Mouse (Mus musculus): ENCODE measurements around the gene Ubr2. TPM values are rescaled to one million over a fixed set of nuclear protein-coding genes. Genes with fewer than 3 reads are reported as not detected.

The Ubr2 gene
- total and polyA plus RNA-seq, 3 experiments = 41.4 to 87.4 (median 57.6) TPM

GRCm38 (mm10) chr17:46926941-46927340 is 83.4 kb downstream of the Ubr2 start:
- no peak for DNase-seq

GRCm38 (mm10) chr17:46926192-46926591 is 84.2 kb downstream of the Ubr2 start:
- DNase-seq = no peak

GRCm38 (mm10) chr17:46920855-46921254 is 89.5 kb downstream of the Ubr2 start:
- DNase-seq = no peak

- DNase-seq = no peak
These were observed 91.4 kb downstream of the Ubr2 start for GRCm38 (mm10) chr17:46918951-46919350.

- no peak for DNase-seq
These were observed 95.2 kb downstream of the Ubr2 start for GRCm38 (mm10) chr17:46915129-46915528.

GRCm38 (mm10) chr17:46912331-46912730 is 98.0 kb downstream of the Ubr2 start:
- DNase-seq = peak; percentile 57

- no peak for DNase-seq
These were observed 100.2 kb downstream of the Ubr2 start, which contains the start of gene Prph2 for GRCm38 (mm10) chr17:46910186-46910585. Gene Prph2 (plus strand): TSS chr17:46910459.

- peak; percentile 82 for DNase-seq
These were observed 106.4 kb downstream of the Ubr2 start for GRCm38 (mm10) chr17:46903876-46904490.

GRCm38 (mm10) chr17:46900941-46901340 is 109.4 kb downstream of the Ubr2 start:
- no peak for DNase-seq

GRCm38 (mm10) chr17:46897221-46897950 is 113.0 kb downstream of the Ubr2 start:
- no peak for DNase-seq

GRCm38 (mm10) chr17:46895426-46895825 is 114.9 kb downstream of the Ubr2 start:
- no peak for DNase-seq

- peak; percentile 61 for DNase-seq
These were observed 119.3 kb downstream of the Ubr2 start for GRCm38 (mm10) chr17:46890843-46891594.

- peak; percentile 97 for DNase-seq
These were observed 120.1 kb downstream of the Ubr2 start, which contains the start of gene Tbcc for GRCm38 (mm10) chr17:46890116-46890815. Gene Tbcc (plus strand): TSS chr17:46890684.

GRCm38 (mm10) chr17:46889450-46890084 is 120.8 kb downstream of the Ubr2 start:
- peak; percentile 90 for DNase-seq

- DNase-seq = peak; percentile 53
These were observed 121.7 kb downstream of the Ubr2 start for GRCm38 (mm10) chr17:46888511-46889212.

- DNase-seq = no peak
These were observed 124.3 kb downstream of the Ubr2 start for GRCm38 (mm10) chr17:46885910-46886643.

- no peak for DNase-seq
These were observed 125.0 kb downstream of the Ubr2 start for GRCm38 (mm10) chr17:46885218-46885909.

GRCm38 (mm10) chr17:46884766-46885165 is 125.6 kb downstream of the Ubr2 start:
- DNase-seq = no peak

- no peak for DNase-seq
These were observed 127.2 kb downstream of the Ubr2 start for GRCm38 (mm10) chr17:46883107-46883506.

- DNase-seq = no peak
These were observed 128.6 kb downstream of the Ubr2 start for GRCm38 (mm10) chr17:46881728-46882127.

Measured in adrenal gland, adult 2 months (tissue).